Mouse (Mus musculus) MEL (cell line): Measurements from ENCODE around the gene Trappc6a. TPM values are rescaled to one million over a fixed set of nuclear protein-coding genes. Genes with fewer than 3 reads are reported as not detected.

Experiments
- DNase-seq: peaks from one replicate; pipeline ENCODE4 v3.0.0; 2011; ENCODE audit warnings: low read depth, low spot score
- H3K27ac ChIP-seq: 2 replicates; pipeline ENCODE4 v1.5.1; 2012; ENCODE audit warnings: low read depth, mild to moderate bottlenecking, control low read depth, low read length, moderate library complexity; ENCODE audit not compliant: control insufficient read depth
- H3K27me3 ChIP-seq, 2 experiments: fragments of 150-350 bp in 1 of 2; sonication (generic) in 1 of 2; 2 replicates each; pipeline ENCODE4 v1.6.1; 2012; ENCODE audit warnings: low read length in 2 of 2, mild to moderate bottlenecking in 2 of 2, improper control_type of control experiment in 1 of 2, moderate library complexity in 1 of 2; ENCODE audit not compliant: insufficient read depth in 2 of 2, control insufficient read depth in 1 of 2
- H3K36me3 ChIP-seq, 2 experiments: 2 replicates each; pipeline ENCODE4 v1.6.1; 2012 to 2014; ENCODE audit warnings: low read length in 2 of 2, improper control_type of control experiment in 1 of 2, inconsistent platforms in 1 of 2, mild to moderate bottlenecking in 1 of 2; ENCODE audit not compliant: insufficient read depth in 2 of 2, control insufficient read depth in 1 of 2
- H3K4me1 ChIP-seq, 2 experiments: fragments of 150-350 bp in 1 of 2; sonication (generic) in 1 of 2; 2 replicates each; pipeline ENCODE4 v1.6.1; 2012; ENCODE audit warnings: low read length in 2 of 2, improper control_type of control experiment in 1 of 2, mild to moderate bottlenecking in 1 of 2; ENCODE audit not compliant: insufficient read depth in 2 of 2, control insufficient read depth in 1 of 2
- H3K4me3 ChIP-seq, 2 experiments: fragments of 150-350 bp in 1 of 2; sonication (generic) in 1 of 2; 2 replicates each; pipeline ENCODE4 v1.5.1; 2012; ENCODE audit warnings: low read depth in 2 of 2, low read length in 2 of 2, mild to moderate bottlenecking in 2 of 2, moderate library complexity in 2 of 2, control low read depth in 1 of 2, improper control_type of control experiment in 1 of 2; ENCODE audit not compliant: control insufficient read depth in 1 of 2, insufficient read depth in 1 of 2
- H3K79me2 ChIP-seq: 2 replicates; pipeline ENCODE4 v1.6.1; 2012; ENCODE audit warnings: mild to moderate bottlenecking, low read length, moderate library complexity; ENCODE audit not compliant: control insufficient read depth, poor library complexity, insufficient read depth
- H3K9ac ChIP-seq: 2 replicates; pipeline ENCODE4 v1.6.1; 2012; ENCODE audit warnings: low read depth, mild to moderate bottlenecking, control low read depth, low read length, moderate library complexity; ENCODE audit not compliant: control insufficient read depth, poor library complexity, severe bottlenecking
- H3K9me3 ChIP-seq: fragments of 150-350 bp; sonication (generic); replicated peaks from 2 replicates; pipeline ENCODE4 v1.6.1; 2012; ENCODE audit warnings: mild to moderate bottlenecking, low read length, improper control_type of control experiment, moderate library complexity; ENCODE audit not compliant: insufficient read depth
- CTCF ChIP-seq, 3 experiments: IDR thresholded peaks in 2 of 3; conservative IDR thresholded peaks in 1 of 3; 2 replicates each; pipeline ENCODE4 v1.5.1; 2011 to 2012; ENCODE audit warnings: low read length in 3 of 3, low read depth in 2 of 3, mild to moderate bottlenecking in 2 of 3, improper control_type of control experiment in 1 of 3, inconsistent platforms in 1 of 3, mixed read lengths in 1 of 3, moderate library complexity in 1 of 3; ENCODE audit not compliant: control insufficient read depth in 1 of 3, insufficient read depth in 1 of 3, poor library complexity in 1 of 3, severe bottlenecking in 1 of 3
- E2F4 ChIP-seq: IDR thresholded peaks from 2 replicates; pipeline ENCODE4 v1.6.1; 2011; ENCODE audit warnings: low read depth, low read length, improper control_type of control experiment, borderline replicate concordance
- EP300 ChIP-seq, 2 experiments: IDR thresholded peaks; 2 replicates each; pipeline ENCODE4 v1.6.1; 2011; ENCODE audit warnings: improper control_type of control experiment in 2 of 2, low read length in 2 of 2, low read depth in 1 of 2, mild to moderate bottlenecking in 1 of 2
- ETS1 ChIP-seq: IDR thresholded peaks from 2 replicates; pipeline ENCODE4 v1.6.1; 2012; ENCODE audit warnings: low read depth, mild to moderate bottlenecking, inconsistent platforms, low read length, improper control_type of control experiment, moderate library complexity
- GABPA ChIP-seq: IDR thresholded peaks from 2 replicates; pipeline ENCODE4 v1.6.1; 2012; ENCODE audit warnings: low read depth, mild to moderate bottlenecking, inconsistent platforms, low read length, improper control_type of control experiment, moderate library complexity
- HCFC1 ChIP-seq: IDR thresholded peaks from 2 replicates; pipeline ENCODE4 v1.6.1; 2012; ENCODE audit warnings: low read depth, mild to moderate bottlenecking, inconsistent platforms, low read length, improper control_type of control experiment, moderate library complexity
- JUND ChIP-seq: IDR thresholded peaks from 2 replicates; pipeline ENCODE4 v1.6.1; 2011; ENCODE audit warnings: low read depth, mild to moderate bottlenecking, improper control_type of control experiment, low read length
- KAT2A ChIP-seq: conservative IDR thresholded peaks from 2 replicates; pipeline ENCODE4 v1.6.1; 2012; ENCODE audit warnings: low read depth, low read length, improper control_type of control experiment, inconsistent platforms
- MAFK ChIP-seq: IDR thresholded peaks from 2 replicates; pipeline ENCODE4 v1.6.1; 2011; ENCODE audit warnings: low read depth, mild to moderate bottlenecking, low read length, improper control_type of control experiment, borderline replicate concordance
- MAX ChIP-seq: IDR thresholded peaks from 2 replicates; pipeline ENCODE4 v1.6.1; 2011; ENCODE audit warnings: low read length, improper control_type of control experiment
- MAZ ChIP-seq: IDR thresholded peaks from 2 replicates; pipeline ENCODE4 v1.6.1; 2012; ENCODE audit warnings: low read depth, mild to moderate bottlenecking, inconsistent platforms, low read length, improper control_type of control experiment
- MEF2A ChIP-seq: IDR thresholded peaks from 2 replicates; pipeline ENCODE4 v1.6.1; 2014; ENCODE audit warnings: low read depth, mild to moderate bottlenecking, inconsistent platforms, low read length, improper control_type of control experiment; ENCODE audit not compliant: poor library complexity, insufficient replicate concordance, severe bottlenecking; ENCODE audit errors: extremely low read depth
- MYB ChIP-seq: IDR thresholded peaks from 2 replicates; pipeline ENCODE4 v1.6.1; 2011; ENCODE audit warnings: mild to moderate bottlenecking, low read depth, low read length, improper control_type of control experiment
- NRF1 ChIP-seq: IDR thresholded peaks from 2 replicates; pipeline ENCODE4 v1.6.1; 2014; ENCODE audit warnings: low read depth, mild to moderate bottlenecking, inconsistent platforms, low read length, improper control_type of control experiment, moderate library complexity; ENCODE audit not compliant: poor library complexity, insufficient read depth, severe bottlenecking
- POLR2A ChIP-seq, 2 experiments: IDR thresholded peaks; 2 replicates each; pipeline ENCODE4 v1.6.1; 2011 to 2012; ENCODE audit warnings: low read length in 2 of 2, mild to moderate bottlenecking in 2 of 2, control low read depth in 1 of 2, improper control_type of control experiment in 1 of 2, low read depth in 1 of 2, moderate library complexity in 1 of 2; ENCODE audit not compliant: control insufficient read depth in 1 of 2, insufficient read depth in 1 of 2, poor library complexity in 1 of 2
- POLR2AphosphoS2 ChIP-seq: IDR thresholded peaks from 2 replicates; pipeline ENCODE4 v1.6.1; 2011; ENCODE audit warnings: low read length, improper control_type of control experiment
- RAD21 ChIP-seq: IDR thresholded peaks from 2 replicates; pipeline ENCODE4 v1.6.1; 2011; ENCODE audit warnings: mild to moderate bottlenecking, low read depth, low read length, improper control_type of control experiment
- RCOR1 ChIP-seq: IDR thresholded peaks from 2 replicates; pipeline ENCODE4 v1.6.1; 2012; ENCODE audit warnings: low read depth, mild to moderate bottlenecking, inconsistent platforms, low read length, improper control_type of control experiment
- SMC3 ChIP-seq: IDR thresholded peaks from 2 replicates; pipeline ENCODE4 v1.6.1; 2011; ENCODE audit warnings: low read depth, low read length, improper control_type of control experiment
- TAL1 ChIP-seq: IDR thresholded peaks from 2 replicates; pipeline ENCODE4 v1.6.1; 2012; ENCODE audit warnings: mild to moderate bottlenecking, inconsistent platforms, low read length, moderate library complexity, mixed read lengths
- TBP ChIP-seq: IDR thresholded peaks from 2 replicates; pipeline ENCODE4 v1.8.0; 2011; ENCODE audit warnings: low read depth, low read length, improper control_type of control experiment
- TCF12 ChIP-seq: IDR thresholded peaks from 2 replicates; pipeline ENCODE4 v1.6.1; 2014; ENCODE audit warnings: low read depth, mild to moderate bottlenecking, inconsistent platforms, low read length, improper control_type of control experiment, moderate library complexity
- UBTF ChIP-seq: IDR thresholded peaks from 2 replicates; pipeline ENCODE4 v1.6.1; 2012; ENCODE audit warnings: low read depth, mild to moderate bottlenecking, inconsistent platforms, low read length, improper control_type of control experiment, moderate library complexity, borderline replicate concordance; ENCODE audit not compliant: insufficient read depth
- ZC3H11A ChIP-seq: IDR thresholded peaks from 2 replicates; pipeline ENCODE4 v1.6.1; 2012; ENCODE audit warnings: low read depth, mild to moderate bottlenecking, inconsistent platforms, low read length, improper control_type of control experiment
- ZKSCAN1 ChIP-seq: IDR thresholded peaks from 2 replicates; pipeline ENCODE4 v1.6.1; 2012; ENCODE audit warnings: low read depth, mild to moderate bottlenecking, inconsistent platforms, low read length, improper control_type of control experiment, moderate library complexity
- ZMIZ1 ChIP-seq: IDR thresholded peaks from 2 replicates; pipeline ENCODE4 v1.6.1; 2012; ENCODE audit warnings: low read depth, mild to moderate bottlenecking, inconsistent platforms, low read length, improper control_type of control experiment, moderate library complexity
- ZNF384 ChIP-seq: IDR thresholded peaks from 2 replicates; pipeline ENCODE4 v1.6.1; 2012; ENCODE audit warnings: low read depth, mild to moderate bottlenecking, inconsistent platforms, low read length, improper control_type of control experiment
- polyA plus RNA-seq, 2 experiments: library from polyadenylated mRNA; stranded (reverse) in 1 of 2; unstranded in 1 of 2; fragments of >175 nt in 1 of 2; fragments of >200 nt in 1 of 2; gene quantifications; 2 replicates each; pipeline versions ENCODE4 v1.2.1 to v1.2.4; 2012; ENCODE audit warnings: low replicate concordance in 2 of 2, low read depth in 1 of 2; ENCODE audit not compliant: insufficient read length in 2 of 2, insufficient read depth in 1 of 2, missing spikeins in 1 of 2
- total RNA-seq: library from RNA; depleted of rRNA; stranded (reverse); fragments of 300-350 nt; gene quantifications from 2 replicates; pipeline ENCODE4 v1.2.3, GENCODE M21; 2012

Trappc6a gene
- total and polyA plus RNA-seq, 3 experiments: 82.8 to 88.2 TPM; not detected in 1

- no peaks in the 10 kb centered on the region for H3K4me1 ChIP-seq
- no peaks in the 10 kb centered on the region; a peak in 1 of 4 replicates for H3K36me3 ChIP-seq
- no peak overlapping the region for H3K4me3 ChIP-seq
- no peak overlapping the region for H3K9ac ChIP-seq
- TF ChIP-seq E2F4: no peak
- TF ChIP-seq MYB: no peak
- no peak for TF ChIP-seq SMC3
- no peak for TF ChIP-seq RCOR1
- TF ChIP-seq JUND: no peak
- no peak for TF ChIP-seq MAX
- no peak for TF ChIP-seq ETS1
- TF ChIP-seq NRF1: no peak
- no peak for TF ChIP-seq RAD21
- TF ChIP-seq MAZ: no peak
- no peak for TF ChIP-seq MAFK
- TF ChIP-seq ZKSCAN1: no peak
- no peak for TF ChIP-seq KAT2A
- TF ChIP-seq GABPA: no peak
- no peak for TF ChIP-seq CTCF (IDR thresholded peaks at IDR 0.05 in 2 of 3, conservative IDR thresholded peaks at IDR 0.05 in 1 of 3; ENCODE audit: control insufficient read depth in 1 of 3, insufficient read depth in 1 of 3, low read depth in 2 of 3, low read length in 3 of 3, poor library complexity in 1 of 3, severe bottlenecking in 1 of 3)
- no peak for TF ChIP-seq POLR2AphosphoS2
- TF ChIP-seq ZMIZ1: no peak
- TF ChIP-seq TAL1: no peak
- TF ChIP-seq POLR2A (IDR thresholded peaks at IDR 0.05; ENCODE audit: control insufficient read depth in 1 of 2, insufficient read depth in 1 of 2, low read depth in 1 of 2, low read length in 2 of 2, poor library complexity in 1 of 2): no peak
- TF ChIP-seq, all 39 proteins: peak for 0
- Histone ChIP-seq H3K79me2 (peaks cover 38% of the 10 kb centered on the region), H3K27me3 (no peaks in the 10 kb centered on the region), H3K27ac (no peak overlapping the region), H3K9me3 (no peaks in the 10 kb centered on the region)
- DNase-seq: no peak
Measured at GRCm38 (mm10) chr7:19547344-19547969, 39.3 kb downstream of the Trappc6a start.

DNA sequence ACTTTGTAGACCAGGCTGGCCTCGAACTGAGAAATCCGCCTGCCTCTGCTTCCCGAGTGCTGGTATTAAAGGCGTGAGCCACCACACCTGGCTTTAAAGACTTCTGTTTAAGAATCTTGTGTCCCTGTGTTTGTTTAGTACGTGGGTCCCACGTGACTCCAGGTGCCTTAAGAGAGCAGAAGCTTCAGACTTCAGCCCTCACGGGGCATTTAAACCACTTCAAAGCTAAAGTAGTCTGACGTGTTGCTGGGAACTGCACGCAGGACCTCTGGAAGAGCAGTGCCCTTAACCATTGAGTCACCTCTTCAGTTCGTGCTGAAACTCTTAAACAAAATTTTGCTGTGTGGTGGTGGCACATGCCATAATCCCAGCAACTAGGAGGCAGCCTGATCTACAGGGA, 41.2 kb downstream of the Trappc6a start:
- no peak overlapping the region for H3K4me3 ChIP-seq
- TF ChIP-seq UBTF (no peak), POLR2A (IDR thresholded peaks at IDR 0.05; ENCODE audit: control insufficient read depth in 1 of 2, insufficient read depth in 1 of 2, low read depth in 1 of 2, low read length in 2 of 2, poor library complexity in 1 of 2) (no peak), SMC3 (no peak), EP300 (IDR thresholded peaks at IDR 0.05; ENCODE audit: low read depth in 1 of 2, low read length in 2 of 2) (no peak), TCF12 (no peak), MEF2A (no peak), E2F4 (no peak), HCFC1 (no peak), ZNF384 (no peak), JUND (no peak), ZC3H11A (no peak), TBP (no peak), RCOR1 (no peak), RAD21 (no peak)
- H3K4me1 ChIP-seq: no peaks in the 10 kb centered on the region
- no peak overlapping the region for H3K9ac ChIP-seq
- H3K27me3 ChIP-seq: no peaks in the 10 kb centered on the region
- no peak for DNase-seq
- H3K9me3 ChIP-seq: no peaks in the 10 kb centered on the region
- H3K27ac ChIP-seq: no peak overlapping the region
- H3K36me3 ChIP-seq: peaks cover 0 to 2% of the 10 kb centered on the region in 2 experiments; a peak in 1 of 4 replicates
- H3K79me2 ChIP-seq: peaks cover 39% of the 10 kb centered on the region
